Mouse (Mus musculus) limb, embryonic 14.5 days (tissue): ENCODE measurements around the gene Cyp11a1. TPM values are rescaled to one million over a fixed set of nuclear protein-coding genes. Genes with fewer than 3 reads are reported as not detected.

Experiments used
- ATAC-seq: fragments of 200-750 bp; cut with Nextera tagmentation; 2 replicates; pipeline ENCODE4 v1.8.0; 2017; ENCODE audit warnings: low read depth, moderate number of reproducible peaks, moderate TSS enrichment; ENCODE audit not compliant: low FRiP score
- DNase-seq: peaks from one replicate; pipeline ENCODE4 v3.0.0-alpha.2; 2015; ENCODE audit warnings: low spot score
- H3K27ac ChIP-seq: fragments of 300-500 bp; sonication (generic); replicated peaks from 2 replicates; pipeline ENCODE4 v1.5.1; 2014; ENCODE audit warnings: low read depth, mild to moderate bottlenecking, low read length, moderate library complexity, mixed read lengths
- H3K27me3 ChIP-seq: fragments of 300-500 bp; sonication (generic); 2 replicates; pipeline ENCODE4 v1.6.1; 2014; ENCODE audit warnings: low read length, mixed read lengths; ENCODE audit not compliant: control insufficient read depth, insufficient read depth
- H3K36me3 ChIP-seq: fragments of 300-500 bp; sonication (generic); 2 replicates; pipeline ENCODE4 v1.6.1; 2014; ENCODE audit warnings: mild to moderate bottlenecking, low read length, moderate library complexity, mixed read lengths; ENCODE audit not compliant: control insufficient read depth, insufficient read depth
- H3K4me1 ChIP-seq: fragments of 300-500 bp; sonication (generic); 2 replicates; pipeline ENCODE4 v1.6.1; 2014; ENCODE audit warnings: antibody characterized with exemption, low read length, mixed read lengths; ENCODE audit not compliant: control insufficient read depth, insufficient read depth
- H3K4me2 ChIP-seq: fragments of 300-500 bp; sonication (generic); replicated peaks from 2 replicates; pipeline ENCODE4 v1.6.1; 2014; ENCODE audit warnings: low read depth, mild to moderate bottlenecking, low read length, moderate library complexity; ENCODE audit not compliant: severe bottlenecking
- H3K4me3 ChIP-seq: fragments of 300-500 bp; sonication (generic); replicated peaks from 2 replicates; pipeline ENCODE4 v1.5.1; 2014; ENCODE audit warnings: low read length
- H3K9ac ChIP-seq: fragments of 300-500 bp; sonication (generic); 2 replicates; pipeline ENCODE4 v1.6.1; 2014; ENCODE audit warnings: mild to moderate bottlenecking, low read depth, low read length, moderate library complexity; ENCODE audit not compliant: severe bottlenecking
- H3K9me3 ChIP-seq: fragments of 300-500 bp; sonication (generic); 2 replicates; pipeline ENCODE4 v1.6.1; 2016; ENCODE audit warnings: low read length; ENCODE audit not compliant: control insufficient read depth
- POLR2A ChIP-seq: fragments of 200-500 bp; IDR thresholded peaks from 2 replicates; pipeline ENCODE4 v1.8.0; 2012; ENCODE audit warnings: inconsistent platforms, mild to moderate bottlenecking, moderate library complexity, borderline replicate concordance; ENCODE audit not compliant: insufficient read depth, insufficient read length; ENCODE audit errors: extremely low read depth
- WGBS: fragments of 180-500 bp; shearing (Covaris S2); extraction: QIAGEN DNeasy Blood & Tissue Kit; methylation state at CpG from one replicate; pipeline ENCODE4 v1.1.7; 2014; 5-methylcytosine and 5-hydroxymethylcytosine counted together
- polyA plus RNA-seq, 2 experiments: library from polyadenylated mRNA; depleted of rRNA in 1 of 2; stranded (reverse) in 1 of 2; unstranded in 1 of 2; fragments of >200 nt; fragmentation: Nextera tagmentation in 1 of 2; extraction: Ambion mirVana in 1 of 2; gene quantifications; 2 replicates each; pipeline versions ENCODE4 v1.2.1 to v1.2.3; 2012 to 2014

Cyp11a1 gene
- polyA plus RNA-seq, 2 experiments: 3.3 to 5.7 TPM

GRCm38 (mm10) chr9:57969736-57970495, 36.3 kb upstream of the Cyp11a1 start:
- H3K9ac ChIP-seq: no peak overlapping the region
- no peak overlapping the region for H3K4me3 ChIP-seq
- no peaks in the 10 kb centered on the region for H3K36me3 ChIP-seq
- H3K27me3 ChIP-seq: no peaks in the 10 kb centered on the region
- no peak overlapping the region for H3K27ac ChIP-seq
- no peak for ATAC-seq
- no peaks in the 10 kb centered on the region for H3K9me3 ChIP-seq
- H3K4me1 ChIP-seq: peaks cover 25% of the 10 kb centered on the region
- no peak for DNase-seq
- no peak for TF ChIP-seq POLR2A
- WGBS: 69% methylated on average over 11 of the region's 11 CpGs
- no peak overlapping the region for H3K4me2 ChIP-seq

DNA sequence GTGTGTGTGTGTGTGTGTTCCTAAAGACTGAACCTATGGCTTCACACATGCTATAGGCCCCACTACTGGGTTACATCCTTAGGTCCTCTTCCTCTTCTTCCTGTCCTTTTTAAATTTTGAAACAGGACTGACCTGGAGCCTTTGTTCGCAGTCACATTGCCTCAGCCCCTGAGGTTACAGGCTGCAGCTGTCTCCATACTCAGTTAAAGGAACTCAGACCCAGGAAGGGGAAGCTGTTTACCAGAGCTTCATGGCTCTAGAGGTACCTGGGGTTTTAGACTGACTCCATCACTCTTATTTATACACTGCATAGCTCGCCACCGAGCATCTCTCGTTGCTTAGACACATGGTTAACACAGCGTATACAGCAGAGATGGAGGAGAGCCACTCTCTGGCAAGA, 34.8 kb upstream of the Cyp11a1 start:
- H3K4me2 ChIP-seq: no peak overlapping the region
- no peak overlapping the region for H3K9ac ChIP-seq
- no peak for DNase-seq
- 88% methylated on average over 5 of the region's 5 CpGs for WGBS
- peaks cover 21% of the 10 kb centered on the region for H3K4me1 ChIP-seq
- ATAC-seq: no peak
- H3K36me3 ChIP-seq: no peaks in the 10 kb centered on the region
- H3K27ac ChIP-seq: no peak overlapping the region
- H3K27me3 ChIP-seq: no peaks in the 10 kb centered on the region
- H3K4me3 ChIP-seq: no peak overlapping the region
- TF ChIP-seq POLR2A: no peak
- no peaks in the 10 kb centered on the region for H3K9me3 ChIP-seq

GRCm38 (mm10) chr9:57972141-57972591, 34.0 kb upstream of the Cyp11a1 start:
- no peak overlapping the region for H3K4me3 ChIP-seq
- H3K27me3 ChIP-seq: no peaks in the 10 kb centered on the region
- no peaks in the 10 kb centered on the region for H3K36me3 ChIP-seq
- no peak for TF ChIP-seq POLR2A
- no peak for DNase-seq
- no peak overlapping the region for H3K4me2 ChIP-seq
- no peak overlapping the region for H3K9ac ChIP-seq
- H3K4me1 ChIP-seq: peaks cover 21% of the 10 kb centered on the region
- H3K27ac ChIP-seq: peak overlapping the region; percentile 44; the same call in 1 of the 2 replicates
- H3K9me3 ChIP-seq: no peaks in the 10 kb centered on the region
- WGBS: 52% methylated on average over 9 of the region's 9 CpGs
- ATAC-seq: no peak

DNA sequence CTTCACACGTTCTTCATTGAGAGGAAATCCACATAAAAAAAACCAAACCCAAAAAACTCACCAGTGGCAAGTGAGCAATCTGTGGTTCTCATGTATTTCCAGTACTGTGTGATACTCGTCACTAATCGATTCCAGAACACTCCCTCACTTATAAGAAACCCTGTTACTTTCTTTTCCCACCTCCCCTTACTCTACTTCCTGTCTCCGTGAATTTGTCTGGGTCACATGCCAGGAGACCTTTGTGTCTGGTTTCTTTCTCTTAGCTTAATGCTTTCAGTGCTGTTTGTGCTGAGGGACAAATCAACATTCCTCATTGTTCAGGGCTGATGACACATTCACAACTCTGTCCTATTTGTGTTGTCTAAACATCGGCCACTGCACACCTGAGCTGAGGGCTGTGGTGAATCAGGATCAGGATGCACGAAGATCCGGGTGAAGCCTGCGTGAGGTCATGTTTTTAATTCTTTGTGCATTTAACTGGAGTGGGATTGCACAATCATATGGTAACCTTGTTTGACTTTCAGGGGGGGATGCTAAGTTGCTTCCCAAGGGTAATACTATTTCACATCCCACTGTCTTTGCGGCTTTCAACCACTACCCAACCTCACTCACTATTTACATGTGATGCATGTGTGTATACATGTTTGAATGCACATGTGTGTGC, 33.3 kb upstream of the Cyp11a1 start:
- peak overlapping the region; percentile 44 for H3K27ac ChIP-seq
- no peaks in the 10 kb centered on the region for H3K36me3 ChIP-seq
- peak; percentile 15 for DNase-seq
- H3K27me3 ChIP-seq: no peaks in the 10 kb centered on the region
- H3K4me1 ChIP-seq: peaks cover 21% of the 10 kb centered on the region
- ATAC-seq: peak; percentile 50; the same call in 1 of the 2 replicates
- no peak for TF ChIP-seq POLR2A
- no peak overlapping the region for H3K9ac ChIP-seq
- 41% methylated on average over 9 of the region's 9 CpGs for WGBS
- no peak overlapping the region for H3K4me3 ChIP-seq
- no peak overlapping the region for H3K4me2 ChIP-seq
- no peaks in the 10 kb centered on the region for H3K9me3 ChIP-seq

DNA sequence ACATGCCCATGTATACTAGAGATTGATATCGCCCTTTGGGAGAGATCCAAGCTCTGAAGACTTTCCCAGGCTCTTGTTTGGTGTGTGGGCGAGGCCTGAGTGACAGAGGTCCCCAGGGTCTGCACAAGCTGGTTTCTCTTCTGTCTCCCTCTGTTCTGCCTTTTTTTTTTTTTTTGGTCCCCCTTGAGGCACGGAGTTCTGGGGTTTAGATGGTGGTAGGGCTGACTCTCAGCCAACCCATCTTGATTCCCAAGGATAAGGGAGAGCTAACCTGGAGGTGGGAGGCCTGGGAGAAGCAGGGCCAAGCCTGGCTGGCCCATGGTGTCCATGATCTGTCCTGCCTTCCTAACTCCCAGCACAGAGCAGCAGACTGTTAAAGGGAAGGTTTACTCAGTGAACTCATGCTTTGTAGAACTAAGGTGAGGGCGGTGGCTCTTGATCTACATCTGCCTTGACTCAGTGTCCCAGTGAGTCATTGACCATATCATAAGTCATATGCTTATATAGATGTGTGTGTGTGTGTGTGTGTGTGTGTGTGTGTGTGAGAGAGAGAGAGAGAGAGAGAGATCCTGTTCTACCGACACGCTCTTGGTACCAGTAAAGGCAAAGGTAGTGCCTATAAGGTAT, 32.7 kb upstream of the Cyp11a1 start:
- Histone ChIP-seq H3K9ac (no peak overlapping the region), H3K36me3 (no peaks in the 10 kb centered on the region), H3K9me3 (no peaks in the 10 kb centered on the region), H3K4me3 (no peak overlapping the region), H3K27me3 (no peaks in the 10 kb centered on the region), H3K4me1 (peaks cover 21% of the 10 kb centered on the region), H3K4me2 (no peak overlapping the region), H3K27ac (no peak overlapping the region)
- ATAC-seq (no peak), DNase-seq (no peak)
- TF ChIP-seq POLR2A: no peak
- 83% methylated on average over 6 of the region's 6 CpGs for WGBS
